Mouse (Mus musculus) embryo, embryonic 9.5 days (tissue): ENCODE measurements at regions not wholly inside any gene's neighbourhood (a gene's known extent, or its start where the extent isn't known, plus 50 kb on each side); places are given as distances from the start of the nearest gene placed in this dataset.

Source experiments
- DNase-seq: peaks from one replicate; pipeline ENCODE4 v3.0.0-alpha.2; 2017; ENCODE audit errors: extremely low spot score

GRCm38 (mm10) chr6:118330496-118330895 is 88.8 kb downstream of the Bms1 start:
- no peak for DNase-seq

- no peak for DNase-seq
Observed at GRCm38 (mm10) chr6:118327458-118327857, 91.8 kb downstream of the Bms1 start.

DNA sequence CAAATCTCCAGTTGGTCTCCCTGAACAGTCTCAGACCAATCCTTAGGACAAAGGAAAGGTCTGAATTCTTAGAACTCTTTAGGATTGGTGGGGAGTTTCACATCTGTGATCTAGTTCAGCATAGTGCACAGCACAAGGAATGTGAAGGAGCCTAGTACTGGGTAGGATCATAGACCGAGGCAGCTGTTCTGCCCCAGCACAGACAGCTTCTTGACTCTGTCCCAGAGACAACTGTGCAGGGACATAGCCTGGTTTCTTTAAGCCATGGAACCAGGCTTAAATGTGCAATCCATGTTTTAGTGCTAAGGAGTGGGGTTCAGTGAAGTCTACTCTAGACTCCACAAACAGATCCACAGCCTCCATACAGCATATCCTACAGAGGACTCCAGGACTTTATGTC is 93.6 kb downstream of the Bms1 start:
- no peak for DNase-seq

DNA sequence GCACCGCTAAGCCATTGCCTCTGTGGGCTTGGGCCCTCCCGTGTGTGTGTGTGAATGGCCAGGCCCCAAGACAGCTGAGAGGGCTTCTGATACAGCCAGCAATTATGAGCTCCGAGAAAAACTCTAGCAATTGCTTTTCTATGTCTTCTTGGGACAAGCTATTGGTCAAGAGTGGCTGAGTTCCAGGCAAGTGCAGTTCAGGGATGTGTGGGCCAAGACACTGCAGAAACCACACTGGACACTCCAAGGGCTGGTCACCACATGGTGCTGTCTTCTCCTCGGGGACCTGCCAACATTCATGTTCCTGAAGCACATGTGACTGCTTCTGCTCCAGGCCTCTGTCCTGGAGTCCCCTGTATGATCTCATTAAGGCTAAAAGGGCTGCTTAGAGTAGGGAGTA is 94.7 kb downstream of the Bms1 start:
- DNase-seq, result no peak

GRCm38 (mm10) chr6:118323052-118323451 is 96.2 kb downstream of the Bms1 start:
- DNase-seq, result no peak

GRCm38 (mm10) chr6:118322631-118323030 is 96.6 kb downstream of the Bms1 start:
- DNase-seq, result no peak

DNA sequence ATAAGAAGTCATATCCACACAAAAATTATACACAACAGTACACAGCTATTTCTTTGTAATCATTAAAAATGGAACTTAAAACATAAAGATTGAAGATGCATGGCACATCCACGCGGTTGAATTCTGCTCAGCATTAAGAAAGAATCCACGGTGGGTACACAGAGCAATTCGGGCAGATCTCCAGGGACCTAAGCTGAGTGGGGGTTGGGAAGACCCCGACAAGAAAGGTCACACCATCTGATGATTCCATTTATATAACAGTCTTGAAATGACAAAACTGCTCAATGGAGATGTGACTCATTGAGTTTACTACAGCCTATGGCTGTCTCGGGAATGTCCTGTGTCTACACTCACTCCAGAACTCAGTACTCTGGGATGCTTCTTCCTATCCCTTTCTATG is 97.2 kb downstream of the Bms1 start:
- DNase-seq, result no peak

GRCm38 (mm10) chr6:118320021-118320525 is 99.2 kb downstream of the Bms1 start:
- DNase-seq, result no peak

- DNase-seq, result no peak
Observed at GRCm38 (mm10) chr6:118315881-118316280, 103.4 kb downstream of the Bms1 start.

DNA sequence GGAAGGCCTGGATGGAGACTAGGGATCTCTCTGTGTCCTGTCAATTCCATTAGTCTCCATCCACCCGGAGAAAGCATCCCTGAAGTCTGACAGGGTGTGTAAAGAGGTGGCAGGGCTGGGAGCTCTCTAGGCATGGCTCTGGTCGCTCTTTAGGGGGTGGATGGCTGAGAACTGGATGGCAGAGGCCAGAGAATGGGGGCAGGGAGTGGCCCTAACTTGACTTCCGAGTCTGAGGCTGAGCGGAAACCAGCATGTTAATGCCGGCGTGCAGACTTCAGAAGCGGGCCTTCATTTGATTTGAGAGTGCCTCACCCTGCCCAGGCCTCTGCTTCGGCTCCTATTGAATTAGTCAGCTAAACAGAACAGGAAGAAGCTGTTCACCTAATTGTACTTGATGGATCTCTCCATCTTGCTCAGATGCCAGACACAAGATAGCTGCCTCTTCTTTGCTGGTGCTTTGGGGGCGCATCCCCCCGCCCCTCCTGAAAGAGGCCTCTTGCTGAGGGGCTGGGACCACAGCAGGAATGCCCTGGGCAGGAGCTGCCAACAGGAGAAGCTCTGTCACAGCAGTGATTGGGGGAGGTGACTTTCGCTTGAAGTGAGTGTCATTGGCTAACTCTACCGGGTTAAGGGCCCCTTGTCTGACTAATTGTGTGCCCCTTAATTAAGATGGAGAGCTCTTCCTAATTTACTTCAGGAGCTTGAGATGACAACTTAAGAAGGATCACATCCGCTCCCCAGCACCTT is 104.2 kb downstream of the Bms1 start:
- DNase-seq, result peak; percentile 19

- no peak for DNase-seq
Observed at GRCm38 (mm10) chr6:118311081-118311480, 108.2 kb downstream of the Bms1 start.

DNA sequence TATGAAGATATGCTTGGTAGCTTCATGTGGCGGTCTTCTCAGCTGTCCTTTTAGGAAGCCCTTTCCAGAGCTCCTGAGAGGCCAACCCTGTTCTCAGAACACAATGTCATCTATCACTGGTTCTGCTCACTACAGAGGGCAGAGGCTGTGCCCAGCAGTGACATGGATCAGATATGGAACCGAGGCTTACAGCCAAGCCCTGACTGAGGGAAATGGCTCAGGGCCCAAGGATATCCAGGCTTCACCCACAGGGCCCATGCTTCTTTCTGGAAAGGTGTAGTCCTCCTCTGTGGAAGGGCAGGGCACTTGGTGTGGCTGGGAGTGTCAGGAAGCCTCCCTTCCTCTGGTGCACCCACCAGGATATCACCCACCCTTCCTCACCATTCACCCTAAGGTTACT is 109.4 kb downstream of the Bms1 start:
- DNase-seq, result no peak

DNA sequence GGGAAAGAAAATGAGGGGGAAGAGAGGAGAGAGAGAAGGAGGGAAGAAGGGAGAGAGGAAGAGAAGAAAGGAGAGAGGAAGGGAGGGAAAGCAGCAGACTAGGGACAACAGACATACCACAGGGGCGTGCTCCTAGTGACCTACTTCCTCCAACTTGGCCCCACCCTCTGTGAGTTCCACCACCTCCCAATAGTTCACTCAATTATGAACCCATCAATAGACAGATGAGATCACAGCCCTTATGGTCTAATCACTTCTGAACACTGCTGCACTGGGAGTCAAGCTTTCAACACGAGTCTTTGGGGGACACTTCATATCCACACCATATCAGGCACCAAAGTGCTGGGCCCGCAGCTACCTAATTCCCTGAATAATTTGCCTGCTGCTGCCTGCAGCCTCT is 110.7 kb downstream of the Bms1 start:
- DNase-seq, result no peak

- DNase-seq, result no peak
Observed at GRCm38 (mm10) chr6:118307481-118307880, 110.0 kb upstream of the Ret start.

GRCm38 (mm10) chr6:118305209-118305608 is 107.7 kb upstream of the Ret start:
- no peak for DNase-seq

DNA sequence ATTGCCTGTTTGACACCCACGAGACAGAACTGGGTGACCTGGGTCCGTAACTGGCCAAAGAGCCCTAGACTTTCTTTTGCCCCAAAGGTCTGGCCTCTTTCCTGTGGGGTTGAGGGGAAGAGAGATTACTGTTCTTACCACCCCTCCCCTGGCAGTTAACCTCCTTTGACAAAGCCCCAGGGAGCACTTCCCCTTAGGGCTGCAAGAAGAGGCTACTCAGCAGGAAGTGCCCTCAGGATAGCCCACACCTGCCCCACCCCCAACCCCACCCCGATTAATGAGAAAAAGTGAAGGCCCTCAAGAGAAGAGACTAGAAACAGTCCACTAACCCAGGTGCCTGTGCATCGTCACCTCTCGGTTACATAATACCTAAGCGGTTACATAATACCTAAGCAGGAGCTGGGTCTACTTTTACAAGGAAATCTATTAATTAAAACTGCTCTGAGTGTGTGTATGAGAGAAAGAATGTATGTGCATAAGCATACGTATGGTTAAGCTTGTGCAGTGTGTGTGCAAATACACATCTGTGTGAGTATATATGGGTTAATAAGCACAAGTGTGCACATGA is 105.3 kb upstream of the Ret start:
- no peak for DNase-seq

DNA sequence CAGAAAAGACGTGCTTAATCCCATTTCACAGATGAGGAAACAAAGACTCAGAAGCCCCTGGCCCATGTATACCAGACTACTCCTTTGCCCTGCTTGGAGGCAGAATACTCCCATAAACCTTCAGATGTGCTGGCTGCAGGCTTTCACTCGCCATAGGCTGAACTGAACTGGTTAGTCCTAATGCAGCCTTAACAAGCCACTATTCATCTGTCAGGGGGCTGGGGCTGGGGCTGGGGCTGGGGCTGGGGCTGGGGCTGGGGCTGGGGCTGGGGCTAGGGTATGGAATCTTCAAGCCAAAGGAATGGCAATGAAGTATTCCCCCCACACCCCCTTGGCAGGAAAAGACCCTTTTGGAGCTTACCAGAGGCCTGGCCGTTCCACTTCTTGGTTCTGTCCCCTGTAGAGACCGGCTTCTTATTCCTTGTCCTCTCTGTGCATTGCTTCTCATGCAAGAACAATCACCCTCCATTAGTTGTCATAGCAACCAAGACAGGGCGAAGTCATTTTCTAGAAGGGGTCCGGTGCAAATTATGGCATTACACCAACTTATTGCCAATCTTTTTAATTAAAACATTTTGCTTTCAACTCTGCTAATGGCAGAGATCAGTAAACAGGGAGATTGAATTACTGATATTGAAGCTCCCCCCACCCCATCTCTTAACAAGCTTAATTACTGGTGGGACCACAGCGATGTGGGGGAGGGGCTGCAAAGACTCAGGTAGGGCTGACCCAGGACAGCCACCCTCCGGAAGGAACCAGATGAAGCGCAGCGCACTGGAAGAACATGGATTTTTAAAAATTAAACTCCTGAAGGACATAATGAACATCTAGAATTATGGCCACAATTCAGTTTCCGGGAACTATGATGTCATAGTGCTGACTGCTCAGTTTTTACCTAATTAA is 104.6 kb upstream of the Ret start:
- DNase-seq, result peak; percentile 27

DNA sequence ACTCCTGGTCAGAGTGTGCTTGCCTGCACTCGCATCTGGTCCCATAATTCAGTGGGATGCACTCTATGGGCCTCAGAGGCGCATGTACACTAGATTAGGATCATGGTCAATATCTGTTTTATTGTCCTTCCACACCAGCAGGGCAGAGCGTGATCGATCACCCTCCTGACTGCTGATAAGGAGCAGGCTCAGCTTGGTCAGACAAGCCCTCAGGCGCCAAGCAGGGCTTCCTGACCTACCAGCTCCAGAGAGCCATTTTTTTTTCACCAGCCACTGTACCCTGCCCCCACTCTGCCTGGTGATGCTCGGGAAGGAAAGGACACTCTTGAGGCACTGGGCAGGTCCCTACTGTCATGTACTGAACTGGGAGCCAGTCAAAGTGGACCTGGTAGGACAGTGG is 103.3 kb upstream of the Ret start:
- no peak for DNase-seq

DNA sequence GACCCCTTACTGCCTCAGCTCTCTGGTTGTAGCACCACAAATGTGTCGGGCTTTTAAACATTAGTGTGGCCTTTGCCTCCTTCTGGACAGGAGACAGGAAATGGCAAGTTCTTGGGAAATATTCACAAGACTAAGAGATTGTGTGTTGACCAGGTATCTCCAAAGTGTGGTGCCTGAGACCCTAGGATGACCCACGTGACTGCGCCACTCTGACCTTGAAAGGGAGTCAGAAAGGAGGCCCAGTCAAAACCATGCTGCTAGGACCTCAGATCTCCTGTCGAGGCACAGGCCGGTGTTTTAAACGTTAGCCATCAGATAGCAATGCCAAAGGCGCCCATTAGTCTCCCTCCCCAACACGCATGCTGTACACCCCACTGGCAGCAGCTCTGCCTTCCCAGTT is 100.1 kb upstream of the Ret start:
- DNase-seq, result no peak

DNA sequence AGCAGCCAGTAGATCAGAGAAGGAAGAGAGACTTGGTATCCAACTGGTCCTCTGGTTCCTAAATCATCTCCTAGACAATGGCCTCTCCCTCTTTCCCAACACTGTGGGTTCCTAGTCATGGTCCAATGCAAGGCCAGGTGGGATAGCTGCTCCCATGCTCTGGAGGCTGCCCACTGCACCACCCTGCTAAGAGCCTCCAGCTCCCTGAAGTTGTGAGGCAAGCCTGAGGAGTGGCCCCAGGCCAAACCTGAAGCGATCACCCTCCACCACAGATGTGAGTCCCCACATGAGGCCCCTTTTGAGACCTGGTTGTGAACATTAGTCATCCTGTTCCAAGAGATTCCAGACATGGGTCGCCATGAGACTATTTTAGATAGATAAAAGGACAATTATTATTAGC is 96.5 kb upstream of the Ret start:
- DNase-seq, result no peak

GRCm38 (mm10) chr6:118292928-118293327 is 95.4 kb upstream of the Ret start:
- no peak for DNase-seq

DNA sequence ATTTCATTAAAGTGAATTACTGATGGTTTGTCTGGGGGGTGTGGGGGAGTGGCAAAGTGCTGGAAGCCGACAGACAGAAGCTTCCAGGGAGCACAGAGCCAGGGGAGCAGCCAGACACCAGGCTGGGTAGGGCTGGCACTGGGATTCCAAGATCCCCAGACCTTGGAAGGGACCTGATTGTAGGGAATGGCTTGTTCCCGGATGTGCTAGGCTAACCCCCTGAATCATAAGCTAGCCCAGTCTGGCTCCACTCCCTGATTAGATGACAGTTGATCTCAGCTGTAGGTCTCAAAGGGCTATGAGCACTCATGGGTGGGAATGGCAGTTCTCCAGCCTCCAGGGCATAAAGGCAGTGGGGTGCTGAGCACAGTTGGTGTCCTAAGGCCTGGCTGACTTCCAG is 94.8 kb upstream of the Ret start:
- no peak for DNase-seq

DNA sequence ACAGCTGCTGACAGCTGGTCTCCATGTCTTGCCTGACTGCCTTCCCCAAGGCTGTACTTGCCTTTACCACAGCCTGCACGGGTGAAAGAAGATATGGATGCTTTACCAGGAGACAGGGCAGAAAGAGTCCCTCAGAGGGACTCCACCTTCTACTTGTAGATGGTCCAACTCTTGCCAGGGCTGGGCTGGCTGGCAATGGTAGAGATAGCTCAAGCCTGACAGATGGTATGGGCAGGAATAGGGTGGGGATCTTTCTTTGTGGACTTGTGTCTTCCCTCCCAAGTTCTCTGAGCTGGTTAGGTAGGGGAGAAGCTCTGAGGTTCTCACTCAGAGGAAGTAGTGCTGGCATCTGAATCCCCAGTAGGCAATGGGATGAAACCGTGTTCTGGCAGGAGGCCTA is 93.9 kb upstream of the Ret start:
- no peak for DNase-seq
